ENCODE assay signal across 8 mouse cellular contexts in genomic region chr3:116340950-116341624, GRCm38 (mm10).
DNase-seq lines count a peak whose midpoint lies in the region; ATAC-seq and TF ChIP-seq lines count a peak whose summit lies in the region.

No protein-coding gene starts in this region.

- H3K4me1 ChIP-seq in G1E (ENCODE audit: insufficient read depth, low read depth, low read length), result peaks cover 16% of the 10 kb centered on the region
- H3K4me1 ChIP-seq in forebrain, embryonic 12.5 days, result peaks cover 2% of the 10 kb centered on the region; the same call in 1 of the 2 replicates
- H3K4me1 ChIP-seq in neural tube, embryonic 15.5 days, result 0 out of 2 replicates have a peak, but pooled peaks cover 5% of the 10 kb centered on the region
- H3K4me1 ChIP-seq in thymus, adult 2 months (replicated peaks; ENCODE audit: control insufficient read depth, insufficient read depth, low read length), result no peaks in the 10 kb centered on the region

- H3K4me3 ChIP-seq in G1E (ENCODE audit: low read depth, low read length), result no peak overlapping the region
- no peak overlapping the region for H3K4me3 ChIP-seq in forebrain, embryonic 12.5 days (replicated peaks)
- peak overlapping the region; percentile 20 for H3K4me3 ChIP-seq in neural tube, embryonic 15.5 days (replicated peaks)
- H3K4me3 ChIP-seq in thymus, adult 2 months (ENCODE audit: control insufficient read depth, insufficient read depth, low read length), result no peak overlapping the region

- peak; percentile 93 for TF ChIP-seq CTCF in G1E (IDR thresholded peaks at IDR 0.05; ENCODE audit: low read depth, low read length)
- TF ChIP-seq CTCF in thymus, adult 2 months (IDR thresholded peaks at IDR 0.05; ENCODE audit: borderline replicate concordance, control insufficient read depth, extremely low read depth, insufficient read depth, low read length, poor library complexity), result no peak

- peaks cover 55% of the 10 kb centered on the region for H3K36me3 ChIP-seq in G1E (replicated peaks)
- peaks cover 23% of the 10 kb centered on the region for H3K36me3 ChIP-seq in forebrain, embryonic 12.5 days (replicated peaks)
- H3K36me3 ChIP-seq in neural tube, embryonic 15.5 days, result no peaks in the 10 kb centered on the region
- peaks cover 4% of the 10 kb centered on the region; the same call in 1 of the 2 replicates for H3K36me3 ChIP-seq in thymus, adult 2 months (ENCODE audit: control insufficient read depth, insufficient read depth, low read length)

- ATAC-seq in G1E (ENCODE audit: extremely low read depth, insufficient number of reproducible peaks, low FRiP score, poor library complexity, severe bottlenecking), result peak; percentile 90
- peak; percentile 75 for ATAC-seq in forebrain, embryonic 12.5 days (ENCODE audit: low FRiP score)
- ATAC-seq in neural tube, embryonic 15.5 days (ENCODE audit: low FRiP score), result peak; percentile 89

- no peak overlapping the region for H3K27ac ChIP-seq in forebrain, embryonic 12.5 days
- H3K27ac ChIP-seq in neural tube, embryonic 15.5 days (replicated peaks), result no peak overlapping the region
- no peak overlapping the region for H3K27ac ChIP-seq in thymus, adult 2 months (ENCODE audit: control insufficient read depth, insufficient read depth, low read length)

- H3K9me3 ChIP-seq in G1E (replicated peaks), result no peaks in the 10 kb centered on the region
- H3K9me3 ChIP-seq in forebrain, embryonic 12.5 days, result no peaks in the 10 kb centered on the region
- H3K9me3 ChIP-seq in neural tube, embryonic 15.5 days (replicated peaks), result no peaks in the 10 kb centered on the region

- H3K27me3 ChIP-seq in G1E (ENCODE audit: insufficient read depth, low read length), result no peaks in the 10 kb centered on the region
- no peaks in the 10 kb centered on the region for H3K27me3 ChIP-seq in forebrain, embryonic 12.5 days
- H3K27me3 ChIP-seq in neural tube, embryonic 15.5 days (replicated peaks), result no peaks in the 10 kb centered on the region
- no peaks in the 10 kb centered on the region for H3K27me3 ChIP-seq in thymus, adult 2 months (ENCODE audit: control insufficient read depth, insufficient read depth, low read length)

- no peak overlapping the region for H3K9ac ChIP-seq in forebrain, embryonic 12.5 days
- H3K9ac ChIP-seq in neural tube, embryonic 15.5 days (replicated peaks), result no peak overlapping the region

- H3K4me2 ChIP-seq in forebrain, embryonic 12.5 days, result no peak overlapping the region
- H3K4me2 ChIP-seq in neural tube, embryonic 15.5 days, result peak overlapping the region; percentile 50

- WGBS in forebrain, embryonic 12.5 days, result 52% methylated on average over 19 of the region's 19 CpGs
- 40% methylated on average over 19 of the region's 19 CpGs for WGBS in neural tube, embryonic 15.5 days
- WGBS in thymus, adult 2 months, result 63% methylated on average over 19 of the region's 19 CpGs

- intact Hi-C loops in heart, postnatal 36 days (cut with DNase I), result loop anchor here (2.0 kb wide), 1 partner anchor 84 kb away; the partner anchor contains the start of gene Cdc14a

- DNase-seq in G1E (ENCODE audit: low spot score), result peak; percentile 48
- peak; percentile 66 for DNase-seq in c-Kit-positive CD71-positive TER-119-negative erythroid progenitor cells, embryonic 14.5 days (ENCODE audit: low read depth)
- peak; percentile 54 to 70 for DNase-seq in heart, postnatal 36 days
- peak; percentile 85 for DNase-seq in layer of hippocampus, adult 11-12 months (ENCODE audit: low spot score)
- DNase-seq in lung, adult 18-20 months, result peak; percentile 78 to 82
- DNase-seq in thymus, adult 2 months, result peak; percentile 65

- TF ChIP-seq POLR2A in thymus, adult 2 months (IDR thresholded peaks at IDR 0.05; ENCODE audit: control insufficient read depth, extremely low read depth, insufficient read depth, low read length, poor library complexity), result no peak
